Mouse (Mus musculus): Measurements from ENCODE around the gene Btla. TPM values are rescaled to one million over a fixed set of nuclear protein-coding genes. Genes with fewer than 3 reads are reported as not detected.

Gene Btla
- total and polyA plus RNA-seq, 3 experiments: 0.44 to 0.86 (median 0.74) TPM

DNA sequence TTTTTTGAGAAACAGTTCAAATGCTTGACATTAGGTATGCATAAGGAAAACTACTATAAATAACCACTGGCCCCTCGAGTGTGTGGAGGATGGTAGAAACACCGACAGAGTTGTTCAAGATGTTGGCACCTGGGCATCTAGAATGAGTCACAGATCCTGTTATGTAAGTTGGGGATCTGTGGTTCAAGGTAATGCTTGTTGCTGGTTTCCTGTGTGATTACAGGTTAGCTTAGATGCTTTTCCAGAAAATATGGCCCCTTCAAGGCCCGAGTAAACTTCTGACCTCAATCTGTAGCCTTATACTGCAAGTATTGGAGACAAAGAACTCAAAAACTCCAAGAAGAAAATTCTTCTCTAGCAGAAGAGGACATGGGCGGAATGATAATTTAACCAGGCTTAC is 19.7 kb upstream of the Btla start:
- no peaks in the 10 kb centered on the region for H3K27me3 ChIP-seq (ENCODE audit: control insufficient read depth, insufficient read depth, low read length)
- H3K79me2 ChIP-seq (replicated peaks; ENCODE audit: control insufficient read depth, insufficient read depth, low read length): no peaks in the 10 kb centered on the region
- TF ChIP-seq EP300 (IDR thresholded peaks at IDR 0.05; ENCODE audit: insufficient read depth, low read depth, low read length) (no peak), POLR2A (IDR thresholded peaks at IDR 0.05; ENCODE audit: insufficient read depth, low read depth, low read length) (no peak), CTCF (IDR thresholded peaks at IDR 0.05) (no peak)
- WGBS: 55% methylated on average over 4 of the region's 4 CpGs
- DNase-seq: no peak
- no peak overlapping the region for H3K9ac ChIP-seq (ENCODE audit: low read depth, low read length)
- no peak overlapping the region for H3K4me3 ChIP-seq
- H3K36me3 ChIP-seq (ENCODE audit: control insufficient read depth, insufficient read depth, low read length): no peaks in the 10 kb centered on the region
- no peaks in the 10 kb centered on the region for H3K4me1 ChIP-seq (ENCODE audit: control insufficient read depth, insufficient read depth, low read length)
- H3K27ac ChIP-seq: no peak overlapping the region
- intact Hi-C loops (cut with DNase I): no loop called here

DNA sequence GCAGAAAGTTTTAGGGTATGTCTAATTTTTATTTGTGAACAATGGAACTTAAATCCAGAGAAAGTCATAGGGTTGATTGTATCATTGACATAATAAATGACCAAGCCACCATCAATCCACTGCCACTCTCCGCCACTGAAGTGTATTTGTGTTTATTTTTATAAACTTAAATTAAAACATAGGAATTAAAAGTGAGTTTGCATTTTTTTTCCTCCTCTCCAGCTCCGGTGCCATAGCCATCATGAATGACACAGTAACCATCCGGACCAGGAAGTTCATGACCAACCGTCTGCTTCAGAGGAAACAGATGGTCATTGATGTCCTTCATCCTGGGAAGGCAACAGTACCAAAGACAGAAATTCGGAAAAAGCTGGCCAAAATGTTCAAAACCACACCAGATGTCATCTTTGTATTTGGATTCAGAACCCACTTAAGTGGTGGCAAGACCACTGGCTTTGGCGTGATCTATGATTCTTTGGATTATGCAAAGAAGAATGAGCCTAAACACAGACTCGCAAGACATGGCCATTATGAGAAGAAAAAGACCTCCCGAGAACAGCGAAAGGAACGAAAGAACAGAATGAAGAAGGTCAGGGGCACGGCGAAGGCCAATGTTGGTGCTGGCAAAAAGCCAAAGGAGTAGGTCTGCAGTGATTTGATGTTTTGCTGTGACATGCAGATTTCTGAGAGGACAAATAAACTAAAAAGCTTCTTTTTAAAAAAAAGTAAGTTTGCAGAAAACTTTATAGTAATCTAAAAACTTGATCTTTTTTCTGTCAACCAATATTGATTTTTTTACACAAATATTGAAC is 19.1 kb upstream of the Btla start:
- no peak for TF ChIP-seq EP300 (IDR thresholded peaks at IDR 0.05; ENCODE audit: insufficient read depth, low read depth, low read length)
- TF ChIP-seq POLR2A (IDR thresholded peaks at IDR 0.05; ENCODE audit: insufficient read depth, low read depth, low read length): no peak
- no peak for TF ChIP-seq CTCF (IDR thresholded peaks at IDR 0.05)
- H3K79me2 ChIP-seq (replicated peaks; ENCODE audit: control insufficient read depth, insufficient read depth, low read length): no peaks in the 10 kb centered on the region
- no peak overlapping the region for H3K9ac ChIP-seq (ENCODE audit: low read depth, low read length)
- intact Hi-C loops (cut with DNase I): no loop called here
- no peaks in the 10 kb centered on the region for H3K27me3 ChIP-seq (ENCODE audit: control insufficient read depth, insufficient read depth, low read length)
- H3K4me1 ChIP-seq (ENCODE audit: control insufficient read depth, insufficient read depth, low read length): no peaks in the 10 kb centered on the region
- DNase-seq: no peak
- no peaks in the 10 kb centered on the region for H3K36me3 ChIP-seq (ENCODE audit: control insufficient read depth, insufficient read depth, low read length)
- 73% methylated on average over 12 of the region's 12 CpGs for WGBS
- no peak overlapping the region for H3K4me3 ChIP-seq
- H3K27ac ChIP-seq: no peak overlapping the region

DNA sequence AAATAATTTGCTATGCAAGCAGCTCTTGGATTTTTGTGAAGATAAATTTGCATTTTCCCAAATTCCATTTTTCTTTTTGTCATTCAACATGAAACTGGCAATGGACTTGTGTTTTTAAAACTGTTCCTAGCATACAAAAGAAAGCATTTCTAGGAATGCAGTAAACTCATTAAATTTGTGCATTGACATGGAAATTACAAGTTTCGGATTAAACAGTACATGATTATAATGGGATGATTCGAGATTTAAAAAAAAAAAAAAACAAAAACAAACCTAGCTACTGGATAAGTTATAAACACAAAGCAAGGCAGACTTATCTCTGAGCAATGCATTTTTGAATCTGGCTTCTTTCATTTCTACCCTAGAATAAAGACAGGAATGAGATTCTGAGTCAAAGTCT is 2.1 kb upstream of the Btla start:
- no peak for DNase-seq
- H3K4me3 ChIP-seq: no peak overlapping the region
- no peaks in the 10 kb centered on the region for H3K79me2 ChIP-seq (replicated peaks; ENCODE audit: control insufficient read depth, insufficient read depth, low read length)
- 60% methylated on average over 2 of the region's 2 CpGs for WGBS
- no peaks in the 10 kb centered on the region for H3K27me3 ChIP-seq (ENCODE audit: control insufficient read depth, insufficient read depth, low read length)
- no peak for TF ChIP-seq EP300 (IDR thresholded peaks at IDR 0.05; ENCODE audit: insufficient read depth, low read depth, low read length)
- TF ChIP-seq POLR2A (IDR thresholded peaks at IDR 0.05; ENCODE audit: insufficient read depth, low read depth, low read length): no peak
- TF ChIP-seq CTCF (IDR thresholded peaks at IDR 0.05): no peak
- no peaks in the 10 kb centered on the region; the same call in 1 of the 2 replicates for H3K4me1 ChIP-seq (ENCODE audit: control insufficient read depth, insufficient read depth, low read length)
- no peak overlapping the region for H3K9ac ChIP-seq (ENCODE audit: low read depth, low read length)
- intact Hi-C loops (cut with DNase I): no loop called here
- H3K27ac ChIP-seq: no peak overlapping the region
- no peaks in the 10 kb centered on the region for H3K36me3 ChIP-seq (ENCODE audit: control insufficient read depth, insufficient read depth, low read length)

DNA sequence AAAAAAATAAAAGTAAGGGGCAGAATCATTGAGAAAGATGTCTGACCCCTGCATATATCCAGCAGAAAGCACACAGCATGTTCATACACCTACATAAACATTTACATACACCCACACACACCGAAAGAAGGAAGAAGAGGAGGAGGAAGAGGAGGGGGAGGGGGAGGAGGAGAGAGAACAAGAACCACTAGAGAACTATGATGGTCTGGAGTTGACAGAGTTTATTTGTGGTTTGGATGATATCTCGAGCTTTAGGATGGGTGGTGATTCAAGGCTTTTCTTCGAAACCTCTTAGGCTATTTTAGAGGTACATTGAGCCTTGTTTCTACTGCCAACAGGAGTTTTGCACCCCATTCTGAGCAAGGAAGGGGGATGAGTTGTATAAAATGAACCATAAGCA is 1.3 kb upstream of the Btla start:
- Histone ChIP-seq H3K27me3 (ENCODE audit: control insufficient read depth, insufficient read depth, low read length) (no peaks in the 10 kb centered on the region), H3K27ac (no peak overlapping the region), H3K4me3 (no peak overlapping the region), H3K9ac (ENCODE audit: low read depth, low read length) (no peak overlapping the region), H3K79me2 (replicated peaks; ENCODE audit: control insufficient read depth, insufficient read depth, low read length) (no peaks in the 10 kb centered on the region), H3K4me1 (ENCODE audit: control insufficient read depth, insufficient read depth, low read length) (no peaks in the 10 kb centered on the region; the same call in 1 of the 2 replicates), H3K36me3 (ENCODE audit: control insufficient read depth, insufficient read depth, low read length) (no peaks in the 10 kb centered on the region)
- 69% methylated on average over 3 of the region's 3 CpGs for WGBS
- TF ChIP-seq CTCF (IDR thresholded peaks at IDR 0.05) (no peak), EP300 (IDR thresholded peaks at IDR 0.05; ENCODE audit: insufficient read depth, low read depth, low read length) (no peak), POLR2A (IDR thresholded peaks at IDR 0.05; ENCODE audit: insufficient read depth, low read depth, low read length) (no peak)
- intact Hi-C loops (cut with DNase I): no loop called here
- no peak for DNase-seq

DNA sequence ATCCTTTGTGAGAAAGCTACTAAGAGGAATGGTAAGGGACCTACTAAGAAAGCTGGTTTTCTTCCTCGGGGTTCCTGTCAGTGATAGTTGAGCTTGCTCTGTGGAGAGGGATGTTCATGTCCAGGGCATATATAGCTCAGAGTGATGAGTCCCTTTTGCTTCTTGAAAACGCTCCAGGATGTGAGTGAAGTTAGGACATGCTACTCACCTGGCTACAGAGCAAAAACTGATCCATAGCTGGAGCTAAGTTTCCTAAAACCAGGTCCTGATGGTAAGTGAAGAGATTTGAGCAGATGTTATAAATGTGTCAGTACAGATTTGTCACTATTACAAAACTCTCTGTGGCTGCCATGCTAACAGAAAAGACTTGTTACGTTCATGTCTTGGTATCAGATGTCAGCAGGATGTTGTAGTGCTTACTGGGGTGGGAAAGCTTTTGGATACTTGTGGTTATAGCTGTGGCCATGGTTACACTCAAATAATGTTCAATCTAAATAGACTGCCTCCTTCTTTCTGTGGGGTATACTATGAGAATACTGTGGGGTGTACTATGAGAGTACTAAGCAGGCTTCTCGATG is 405 bp downstream of the Btla start:
- no peak for DNase-seq
- WGBS: 68% methylated on average over 4 of the region's 4 CpGs
- no peaks in the 10 kb centered on the region for H3K36me3 ChIP-seq (ENCODE audit: control insufficient read depth, insufficient read depth, low read length)
- H3K79me2 ChIP-seq (replicated peaks; ENCODE audit: control insufficient read depth, insufficient read depth, low read length): no peaks in the 10 kb centered on the region
- H3K9ac ChIP-seq (ENCODE audit: low read depth, low read length): no peak overlapping the region
- intact Hi-C loops (cut with DNase I): no loop called here
- no peak overlapping the region for H3K27ac ChIP-seq
- no peaks in the 10 kb centered on the region; the same call in 1 of the 2 replicates for H3K4me1 ChIP-seq (ENCODE audit: control insufficient read depth, insufficient read depth, low read length)
- no peak overlapping the region for H3K4me3 ChIP-seq
- H3K27me3 ChIP-seq (ENCODE audit: control insufficient read depth, insufficient read depth, low read length): no peaks in the 10 kb centered on the region
- no peak for TF ChIP-seq CTCF (IDR thresholded peaks at IDR 0.05)
- no peak for TF ChIP-seq POLR2A (IDR thresholded peaks at IDR 0.05; ENCODE audit: insufficient read depth, low read depth, low read length)
- no peak for TF ChIP-seq EP300 (IDR thresholded peaks at IDR 0.05; ENCODE audit: insufficient read depth, low read depth, low read length)

DNA sequence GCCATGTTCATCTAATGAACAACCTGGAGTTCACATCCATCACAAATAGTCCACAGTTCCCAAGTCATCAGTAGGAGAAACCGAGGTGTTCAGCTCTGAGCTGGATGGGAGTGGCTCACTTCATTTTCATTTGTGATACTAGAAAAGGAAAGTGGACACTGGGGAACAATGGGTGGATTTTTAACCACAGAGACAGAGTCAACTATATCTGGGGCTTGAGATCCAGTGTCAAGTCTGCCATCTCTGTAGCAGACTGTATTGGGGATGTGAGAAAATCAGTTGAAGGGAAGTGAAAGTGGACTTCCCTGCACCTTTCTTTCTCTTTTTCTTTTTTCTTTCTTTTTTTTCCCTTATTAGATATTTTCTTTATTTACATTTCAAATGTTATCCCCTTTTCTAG is 2.9 kb downstream of the Btla start:
- Histone ChIP-seq H3K36me3 (ENCODE audit: control insufficient read depth, insufficient read depth, low read length) (no peaks in the 10 kb centered on the region), H3K27ac (no peak overlapping the region), H3K9ac (ENCODE audit: low read depth, low read length) (no peak overlapping the region), H3K79me2 (replicated peaks; ENCODE audit: control insufficient read depth, insufficient read depth, low read length) (no peaks in the 10 kb centered on the region), H3K27me3 (ENCODE audit: control insufficient read depth, insufficient read depth, low read length) (no peaks in the 10 kb centered on the region), H3K4me1 (ENCODE audit: control insufficient read depth, insufficient read depth, low read length) (no peaks in the 10 kb centered on the region), H3K4me3 (no peak overlapping the region)
- intact Hi-C loops (cut with DNase I): no loop called here
- TF ChIP-seq CTCF (IDR thresholded peaks at IDR 0.05): no peak
- no peak for TF ChIP-seq EP300 (IDR thresholded peaks at IDR 0.05; ENCODE audit: insufficient read depth, low read depth, low read length)
- no peak for TF ChIP-seq POLR2A (IDR thresholded peaks at IDR 0.05; ENCODE audit: insufficient read depth, low read depth, low read length)
- DNase-seq: no peak
- WGBS: 69% methylated on average over 1 of the region's 1 CpGs

All from heart, adult 2 months (tissue).